Mouse (Mus musculus) stomach, embryonic 14.5 days (tissue): ENCODE measurements around the gene Ina. TPM values are rescaled to one million over a fixed set of nuclear protein-coding genes. Genes with fewer than 3 reads are reported as not detected.

Source experiments
- ATAC-seq: fragments of 200-750 bp; cut with Nextera tagmentation; 2 replicates; pipeline ENCODE4 v1.8.0; 2017; ENCODE audit warnings: low read depth, moderate TSS enrichment; ENCODE audit not compliant: insufficient number of reproducible peaks, insufficient read depth, low FRiP score
- H3K27ac ChIP-seq: fragments of 300-500 bp; sonication (generic); 2 replicates; pipeline ENCODE4 v1.5.1; 2014; ENCODE audit warnings: mild to moderate bottlenecking, low read length, moderate library complexity, mixed read lengths
- H3K27me3 ChIP-seq: fragments of 300-500 bp; sonication (generic); 2 replicates; pipeline ENCODE4 v1.6.1; 2014; ENCODE audit warnings: low read length, control low read depth, mixed read lengths; ENCODE audit not compliant: control insufficient read depth, insufficient read depth
- H3K36me3 ChIP-seq: fragments of 300-500 bp; sonication (generic); 2 replicates; pipeline ENCODE4 v1.6.1; 2014; ENCODE audit warnings: mild to moderate bottlenecking, control low read depth, low read length, moderate library complexity, mixed read lengths; ENCODE audit not compliant: control insufficient read depth, insufficient read depth
- H3K4me1 ChIP-seq: fragments of 300-500 bp; sonication (generic); 2 replicates; pipeline ENCODE4 v1.6.1; 2014; ENCODE audit warnings: low read length, control low read depth, mixed read lengths; ENCODE audit not compliant: control insufficient read depth, insufficient read depth
- H3K4me2 ChIP-seq: fragments of 300-500 bp; sonication (generic); replicated peaks from 2 replicates; pipeline ENCODE4 v1.6.1; 2014; ENCODE audit warnings: low read depth, low read length, control low read depth
- H3K4me3 ChIP-seq: fragments of 300-500 bp; sonication (generic); 2 replicates; pipeline ENCODE4 v1.5.1; 2014; ENCODE audit warnings: low read depth, low read length, control low read depth
- H3K9ac ChIP-seq: fragments of 300-500 bp; sonication (generic); replicated peaks from 2 replicates; pipeline ENCODE4 v1.6.1; 2014; ENCODE audit warnings: low read depth, mild to moderate bottlenecking, control low read depth, low read length, moderate library complexity, mixed read lengths
- H3K9me3 ChIP-seq: fragments of 300-500 bp; sonication (generic); 2 replicates; pipeline ENCODE4 v1.6.1; 2016; ENCODE audit warnings: low read depth, low read length, control low read depth; ENCODE audit not compliant: control insufficient read depth
- WGBS: fragments of 180-500 bp; shearing (Covaris S2); extraction: QIAGEN DNeasy Blood & Tissue Kit; methylation state at CpG from one replicate; pipeline ENCODE4 v1.1.7; 2014; 5-methylcytosine and 5-hydroxymethylcytosine counted together
- polyA plus RNA-seq: library from polyadenylated mRNA; unstranded; fragments of >200 nt; fragmentation: Nextera tagmentation; extraction: Ambion mirVana; gene quantifications from 2 replicates; pipeline ENCODE4 v1.2.1, GENCODE M21; 2014

The Ina gene
- polyA plus RNA-seq, 1 experiment from 2014 or later: 16.0 TPM

- WGBS: under 1% methylated on average over 37 of the region's 37 CpGs
- Histone ChIP-seq H3K27ac (no peak overlapping the region), H3K9ac (no peak overlapping the region), H3K27me3 (peaks cover 38% of the 10 kb centered on the region), H3K36me3 (no peaks in the 10 kb centered on the region), H3K4me2 (peak overlapping the region; percentile 90), H3K4me1 (peaks cover 11% of the 10 kb centered on the region; the same call in 1 of the 2 replicates), H3K4me3 (peak overlapping the region; percentile 44), H3K9me3 (no peaks in the 10 kb centered on the region)
- no peak for ATAC-seq
Observed at GRCm38 (mm10) chr19:47015396-47015795, 898 bp downstream of the Ina start.

GRCm38 (mm10) chr19:47015965-47016364 is 1.5 kb downstream of the Ina start:
- no peak overlapping the region for H3K27ac ChIP-seq
- 2% methylated on average over 9 of the region's 9 CpGs for WGBS
- H3K9me3 ChIP-seq: no peaks in the 10 kb centered on the region
- H3K4me1 ChIP-seq: peaks cover 11% of the 10 kb centered on the region; the same call in 1 of the 2 replicates
- peaks cover 38% of the 10 kb centered on the region for H3K27me3 ChIP-seq
- H3K9ac ChIP-seq: no peak overlapping the region
- H3K36me3 ChIP-seq: no peaks in the 10 kb centered on the region
- H3K4me3 ChIP-seq: peak overlapping the region; percentile 3; the same call in 1 of the 2 replicates
- H3K4me2 ChIP-seq: 0 out of 2 replicates have a peak overlapping the region, but pooled peaks have one; percentile 90
- ATAC-seq: no peak

- peaks cover 38% of the 10 kb centered on the region for H3K27me3 ChIP-seq
Observed at GRCm38 (mm10) chr19:47016487-47016886, 2.0 kb downstream of the Ina start.

GRCm38 (mm10) chr19:47017831-47018230 is 3.3 kb downstream of the Ina start:
- no peak overlapping the region for H3K4me2 ChIP-seq
- WGBS: 17% methylated on average over 3 of the region's 3 CpGs
- H3K27me3 ChIP-seq: peaks cover 34% of the 10 kb centered on the region
- H3K9ac ChIP-seq: no peak overlapping the region
- H3K4me1 ChIP-seq: peaks cover 11% of the 10 kb centered on the region; the same call in 1 of the 2 replicates
- H3K36me3 ChIP-seq: no peaks in the 10 kb centered on the region
- no peak for ATAC-seq
- H3K9me3 ChIP-seq: no peaks in the 10 kb centered on the region
- no peak overlapping the region for H3K4me3 ChIP-seq
- H3K27ac ChIP-seq: no peak overlapping the region

More at GRCm38 (mm10) chr19:47016487-47016886, 2.0 kb downstream of the Ina start:
- Histone ChIP-seq H3K4me3 (no peak overlapping the region), H3K36me3 (no peaks in the 10 kb centered on the region), H3K9ac (no peak overlapping the region), H3K4me2 (no peak overlapping the region), H3K4me1 (peaks cover 11% of the 10 kb centered on the region; the same call in 1 of the 2 replicates), H3K27ac (no peak overlapping the region), H3K9me3 (no peaks in the 10 kb centered on the region)
- ATAC-seq: no peak
- WGBS: under 1% methylated on average over 15 of the region's 15 CpGs

- Histone ChIP-seq H3K9ac (no peak overlapping the region), H3K27ac (no peak overlapping the region), H3K4me1 (peaks cover 11% of the 10 kb centered on the region; the same call in 1 of the 2 replicates), H3K9me3 (no peaks in the 10 kb centered on the region), H3K4me3 (no peak overlapping the region), H3K4me2 (no peak overlapping the region), H3K36me3 (no peaks in the 10 kb centered on the region), H3K27me3 (peaks cover 30% of the 10 kb centered on the region)
- 46% methylated on average over 2 of the region's 2 CpGs for WGBS
- no peak for ATAC-seq
Observed at GRCm38 (mm10) chr19:47018330-47018729, 3.8 kb downstream of the Ina start.

- H3K36me3 ChIP-seq: no peaks in the 10 kb centered on the region
- peaks cover 23% of the 10 kb centered on the region for H3K27me3 ChIP-seq
- H3K4me1 ChIP-seq: peaks cover 10% of the 10 kb centered on the region; the same call in 1 of the 2 replicates
- WGBS: 17% methylated on average over 6 of the region's 6 CpGs
- ATAC-seq: no peak
- no peak overlapping the region for H3K27ac ChIP-seq
- H3K4me2 ChIP-seq: no peak overlapping the region
- no peak overlapping the region for H3K9ac ChIP-seq
- H3K9me3 ChIP-seq: no peaks in the 10 kb centered on the region
- H3K4me3 ChIP-seq: no peak overlapping the region
Observed at GRCm38 (mm10) chr19:47019326-47019725, 4.8 kb downstream of the Ina start.

GRCm38 (mm10) chr19:47022709-47023108 is 8.2 kb downstream of the Ina start:
- no peak overlapping the region for H3K4me2 ChIP-seq
- H3K4me1 ChIP-seq: no peaks in the 10 kb centered on the region
- H3K36me3 ChIP-seq: no peaks in the 10 kb centered on the region
- no peak overlapping the region for H3K9ac ChIP-seq
- no peaks in the 10 kb centered on the region for H3K9me3 ChIP-seq
- ATAC-seq: no peak
- 87% methylated on average over 4 of the region's 4 CpGs for WGBS
- H3K27me3 ChIP-seq: 0 out of 2 replicates have a peak, but pooled peaks cover 1% of the 10 kb centered on the region
- no peak overlapping the region for H3K27ac ChIP-seq
- H3K4me3 ChIP-seq: no peak overlapping the region

GRCm38 (mm10) chr19:47023546-47023945 is 9.0 kb downstream of the Ina start:
- no peak overlapping the region for H3K27ac ChIP-seq
- H3K4me2 ChIP-seq: no peak overlapping the region
- no peak overlapping the region for H3K4me3 ChIP-seq
- no peaks in the 10 kb centered on the region for H3K36me3 ChIP-seq
- ATAC-seq: no peak
- H3K27me3 ChIP-seq: no peaks in the 10 kb centered on the region
- H3K4me1 ChIP-seq: no peaks in the 10 kb centered on the region
- H3K9me3 ChIP-seq: no peaks in the 10 kb centered on the region
- 80% methylated on average over 13 of the region's 13 CpGs for WGBS
- no peak overlapping the region for H3K9ac ChIP-seq

- 58% methylated on average over 10 of the region's 10 CpGs for WGBS
- no peak for ATAC-seq
- Histone ChIP-seq H3K36me3 (no peaks in the 10 kb centered on the region), H3K27me3 (no peaks in the 10 kb centered on the region), H3K27ac (no peak overlapping the region), H3K9ac (no peak overlapping the region), H3K9me3 (no peaks in the 10 kb centered on the region), H3K4me3 (no peak overlapping the region), H3K4me1 (no peaks in the 10 kb centered on the region), H3K4me2 (no peak overlapping the region)
Observed at GRCm38 (mm10) chr19:47024954-47025353, 10.5 kb downstream of the Ina start.
